Comparison of ENCODE assay signal across 8 mouse cellular contexts in the genomic region with DNA sequence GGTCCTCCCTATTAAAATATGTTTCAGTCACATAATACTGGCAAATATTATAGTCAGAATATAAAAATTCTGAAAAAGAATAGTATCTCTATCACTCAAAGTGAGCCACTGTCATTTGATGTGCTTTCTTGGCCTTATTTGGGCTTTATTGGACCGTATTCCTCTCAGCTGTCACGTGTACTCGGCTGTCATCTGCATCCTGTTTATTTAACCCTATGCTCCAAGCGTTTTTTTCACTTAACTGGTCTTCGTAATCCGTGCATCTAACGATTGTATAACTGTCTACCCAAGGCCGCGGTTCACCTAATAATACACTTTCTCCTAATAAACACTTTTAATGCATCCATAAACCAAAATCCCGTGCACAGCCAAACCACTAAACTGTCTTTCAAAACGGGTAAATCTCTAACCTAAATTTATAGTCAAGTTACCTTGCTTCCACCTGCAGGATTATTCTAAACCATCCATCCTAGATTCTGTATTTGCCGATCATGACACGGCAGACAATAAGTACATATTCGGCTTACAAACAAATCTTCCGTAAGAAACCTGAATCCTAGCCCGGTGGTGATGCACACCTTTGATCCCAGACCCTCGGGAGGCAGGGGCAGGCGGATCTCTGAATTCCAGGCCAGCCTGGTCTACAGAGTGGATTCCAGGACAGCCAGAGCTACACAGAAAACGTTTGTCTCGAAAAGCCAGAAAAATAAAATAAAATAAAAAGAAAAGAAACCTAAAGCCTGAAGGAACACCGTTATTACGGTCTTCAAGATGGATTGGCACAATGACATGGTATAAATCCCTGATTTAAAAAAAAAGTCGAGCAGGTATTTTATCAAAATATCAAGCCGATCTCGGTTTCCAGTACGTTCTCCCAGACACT. TPM values are rescaled to one million over a fixed set of nuclear protein-coding genes. Genes with fewer than 3 reads are reported as not detected.
DNase-seq lines count a peak whose midpoint lies in the region; ATAC-seq and TF ChIP-seq lines count a peak whose summit lies in the region.

No protein-coding gene starts in this region.

- WGBS in embryonic facial prominence, embryonic 13.5 days, result 34% methylated on average over 26 of the region's 26 CpGs

- no peaks in the 10 kb centered on the region for H3K27me3 ChIP-seq in embryonic facial prominence, embryonic 13.5 days

- H3K9me3 ChIP-seq in embryonic facial prominence, embryonic 13.5 days, result no peaks in the 10 kb centered on the region

- peak overlapping the region; percentile 98 for H3K4me3 ChIP-seq in layer of hippocampus, adult 2 months
- peak overlapping the region; percentile 90 for H3K4me3 ChIP-seq in embryonic facial prominence, embryonic 13.5 days

- no peak for DNase-seq in layer of hippocampus, adult 2 months (ENCODE audit: low spot score in 2 of 2)
- DNase-seq in layer of hippocampus, postnatal 25 days (ENCODE audit: extremely low spot score in 1 of 2, low spot score in 1 of 2), result no peak
- DNase-seq in induced T-regulatory cell, adult 2 months (ENCODE audit: low read depth), result peak; percentile 29
- peak; percentile 34 for DNase-seq in lung, postnatal 10 days
- peak; percentile 17 for DNase-seq in thymus, postnatal 4 days
- DNase-seq in adrenal gland, adult 2 months, result no peak
- DNase-seq in right cerebral cortex, postnatal 36 days (ENCODE audit: low spot score in 2 of 2), result no peak

- peaks cover 18% of the 10 kb centered on the region for H3K4me1 ChIP-seq in embryonic facial prominence, embryonic 13.5 days

- ATAC-seq in embryonic facial prominence, embryonic 13.5 days (ENCODE audit: insufficient number of reproducible peaks, insufficient read depth, low FRiP score, low TSS enrichment, low read depth), result no peak

- peak overlapping the region; percentile 83 for H3K4me2 ChIP-seq in embryonic facial prominence, embryonic 13.5 days

- peak overlapping the region; percentile 95 for H3K9ac ChIP-seq in embryonic facial prominence, embryonic 13.5 days

- H3K36me3 ChIP-seq in embryonic facial prominence, embryonic 13.5 days, result peaks cover 9% of the 10 kb centered on the region; the same call in 1 of the 2 replicates

- no peak for TF ChIP-seq CTCF in layer of hippocampus, adult 2 months (conservative IDR thresholded peaks at IDR 0.05)

- H3K27ac ChIP-seq in layer of hippocampus, adult 2 months, result peak overlapping the region; percentile 97
- H3K27ac ChIP-seq in embryonic facial prominence, embryonic 13.5 days, result peak overlapping the region; percentile 95

RNA-seq across cellular contexts. Expression of gene Ate1, which starts 1.7 kb away (rescaled TPM):
- total RNA-seq in layer of hippocampus, adult 2 months (2021), result 10 to 100 TPM; 71.0 to 72.3 TPM
- 10 to 100 TPM; 65.3 to 66.7 TPM for total RNA-seq in layer of hippocampus, postnatal 25 days (2021)
- polyA plus RNA-seq in embryonic facial prominence, embryonic 13.5 days (2015; fragmentation: Nextera tagmentation; extraction: Ambion mirVana), result 56.3 and 72.3 TPM in 2 replicates
- 10 to 100 TPM; 38.8 to 40.9 TPM for total RNA-seq in adrenal gland, adult 2 months (2021)
- polyA plus RNA-seq in adrenal gland, adult 2 months (2012; rRNA removed), result 3.5 and 4.5 TPM in 2 replicates

RNA-seq across cellular contexts. Expression of gene Nsmce4a, which starts 54.5 kb away (rescaled TPM):
- total RNA-seq in layer of hippocampus, adult 2 months (2021), result 10 to 100 TPM; 41.8 to 42.2 TPM
- total RNA-seq in layer of hippocampus, postnatal 25 days (2021), result 10 to 100 TPM; 36.3 to 36.6 TPM
- 161 and 171 TPM in 2 replicates for polyA plus RNA-seq in embryonic facial prominence, embryonic 13.5 days (2015; fragmentation: Nextera tagmentation; extraction: Ambion mirVana)
- 10 to 100 TPM; 54.1 to 68.9 TPM for total RNA-seq in adrenal gland, adult 2 months (2021)
- polyA plus RNA-seq in adrenal gland, adult 2 months (2012; rRNA removed), result 50.4 and 73.4 TPM in 2 replicates

RNA-seq across cellular contexts. Expression of gene Tacc2, which starts 58.8 kb away (rescaled TPM):
- total RNA-seq in layer of hippocampus, adult 2 months (2021), result 10 to 100 TPM; 79.5 to 82.0 TPM
- 10 to 100 TPM; 75.1 to 82.4 TPM for total RNA-seq in layer of hippocampus, postnatal 25 days (2021)
- 42.0 and 43.8 TPM in 2 replicates for polyA plus RNA-seq in embryonic facial prominence, embryonic 13.5 days (2015; fragmentation: Nextera tagmentation; extraction: Ambion mirVana)
- total RNA-seq in adrenal gland, adult 2 months (2021), result 10 to 100 TPM; 36.2 to 44.4 TPM
- polyA plus RNA-seq in adrenal gland, adult 2 months (2012; rRNA removed), result 37.0 and 43.0 TPM in 2 replicates

Comparison
In these comparisons a context has a peak if more than half of its experiments do, and no peak if none do; other contexts are left out.
1. DNase-seq: peak in induced T-regulatory cell, adult 2 months (single experiment), lung, postnatal 10 days (single experiment) and thymus, postnatal 4 days (single experiment); none in layer of hippocampus, adult 2 months (0 of 2), layer of hippocampus, postnatal 25 days (0 of 2), adrenal gland, adult 2 months (single experiment) and right cerebral cortex, postnatal 36 days (0 of 2).